Mouse (Mus musculus): ENCODE results near the gene Dbi. TPM values are rescaled to one million over a fixed set of nuclear protein-coding genes. Genes with fewer than 3 reads are reported as not detected.

Dbi gene
- polyA plus RNA-seq, 1 experiment from 2014 or later = 759 TPM

GRCm38 (mm10) chr1:120154232-120154631 lies 33.4 kb upstream of the Dbi start:
- ATAC-seq (ENCODE audit: low FRiP score, low TSS enrichment) (no peak), DNase-seq (peak; percentile 69)
- Histone ChIP-seq H3K36me3 (ENCODE audit: control insufficient read depth, insufficient read depth, low read length) (no peaks in the 10 kb centered on the region), H3K4me2 (ENCODE audit: low read length) (no peak overlapping the region), H3K27me3 (ENCODE audit: control insufficient read depth, insufficient read depth, low read length) (no peaks in the 10 kb centered on the region), H3K9me3 (ENCODE audit: control insufficient read depth, low read length) (no peaks in the 10 kb centered on the region), H3K4me3 (replicated peaks; ENCODE audit: low read depth, low read length) (no peak overlapping the region), H3K27ac (replicated peaks; ENCODE audit: low read depth, low read length) (no peak overlapping the region), H3K9ac (replicated peaks; ENCODE audit: low read length) (no peak overlapping the region), H3K4me1 (ENCODE audit: control insufficient read depth, insufficient read depth, low read length) (no peaks in the 10 kb centered on the region)

DNA sequence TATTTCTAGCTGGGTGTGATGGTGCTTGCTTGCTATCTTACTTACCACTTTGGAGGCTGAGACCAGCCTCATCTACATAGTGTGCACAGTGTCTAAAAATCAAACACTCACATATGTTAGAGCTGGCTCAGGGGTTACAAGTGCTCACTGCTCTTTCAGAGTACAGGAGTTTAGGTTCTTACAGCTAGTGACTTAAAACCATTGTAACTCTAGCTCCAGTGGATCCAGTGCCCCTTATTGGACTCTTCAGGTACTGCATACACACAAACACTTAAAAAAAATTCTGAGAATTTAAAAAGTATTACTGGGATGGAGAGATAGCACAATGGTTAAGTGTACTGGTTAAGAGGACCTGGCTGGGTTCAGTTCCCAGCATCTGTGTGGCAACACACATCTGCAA lies 26.1 kb upstream of the Dbi start:
- ATAC-seq (ENCODE audit: low FRiP score, low TSS enrichment) (no peak), DNase-seq (peak; percentile 35)
- Histone ChIP-seq H3K4me2 (ENCODE audit: low read length) (no peak overlapping the region), H3K9me3 (ENCODE audit: control insufficient read depth, low read length) (no peaks in the 10 kb centered on the region), H3K27me3 (ENCODE audit: control insufficient read depth, insufficient read depth, low read length) (no peaks in the 10 kb centered on the region), H3K9ac (replicated peaks; ENCODE audit: low read length) (no peak overlapping the region), H3K4me1 (ENCODE audit: control insufficient read depth, insufficient read depth, low read length) (no peaks in the 10 kb centered on the region), H3K27ac (replicated peaks; ENCODE audit: low read depth, low read length) (no peak overlapping the region), H3K4me3 (replicated peaks; ENCODE audit: low read depth, low read length) (no peak overlapping the region), H3K36me3 (ENCODE audit: control insufficient read depth, insufficient read depth, low read length) (no peaks in the 10 kb centered on the region)

- Histone ChIP-seq H3K4me3 (replicated peaks; ENCODE audit: low read depth, low read length) (no peak overlapping the region), H3K9me3 (ENCODE audit: control insufficient read depth, low read length) (no peaks in the 10 kb centered on the region), H3K27me3 (ENCODE audit: control insufficient read depth, insufficient read depth, low read length) (no peaks in the 10 kb centered on the region), H3K36me3 (ENCODE audit: control insufficient read depth, insufficient read depth, low read length) (no peaks in the 10 kb centered on the region), H3K27ac (replicated peaks; ENCODE audit: low read depth, low read length) (no peak overlapping the region), H3K9ac (replicated peaks; ENCODE audit: low read length) (no peak overlapping the region), H3K4me1 (ENCODE audit: control insufficient read depth, insufficient read depth, low read length) (no peaks in the 10 kb centered on the region), H3K4me2 (ENCODE audit: low read length) (no peak overlapping the region)
- DNase-seq (no peak), ATAC-seq (ENCODE audit: low FRiP score, low TSS enrichment) (no peak)
- WGBS = 90% methylated on average over 8 of the region's 8 CpGs
These were observed 24.8 kb upstream of the Dbi start for GRCm38 (mm10) chr1:120145527-120146216.

- H3K4me3 ChIP-seq (replicated peaks; ENCODE audit: low read depth, low read length) = no peak overlapping the region
- H3K36me3 ChIP-seq (ENCODE audit: control insufficient read depth, insufficient read depth, low read length) = no peaks in the 10 kb centered on the region
- H3K27me3 ChIP-seq (ENCODE audit: control insufficient read depth, insufficient read depth, low read length) = no peaks in the 10 kb centered on the region
- no peak overlapping the region for H3K4me2 ChIP-seq (ENCODE audit: low read length)
- no peaks in the 10 kb centered on the region for H3K9me3 ChIP-seq (ENCODE audit: control insufficient read depth, low read length)
- DNase-seq (peak; percentile 46), ATAC-seq (ENCODE audit: low FRiP score, low TSS enrichment) (no peak)
- no peak overlapping the region for H3K9ac ChIP-seq (replicated peaks; ENCODE audit: low read length)
- 69% methylated on average over 5 of the region's 5 CpGs for WGBS
- no peak overlapping the region for H3K27ac ChIP-seq (replicated peaks; ENCODE audit: low read depth, low read length)
- H3K4me1 ChIP-seq (ENCODE audit: control insufficient read depth, insufficient read depth, low read length) = no peaks in the 10 kb centered on the region
These were observed 21.7 kb upstream of the Dbi start for GRCm38 (mm10) chr1:120142551-120142950.

DNA sequence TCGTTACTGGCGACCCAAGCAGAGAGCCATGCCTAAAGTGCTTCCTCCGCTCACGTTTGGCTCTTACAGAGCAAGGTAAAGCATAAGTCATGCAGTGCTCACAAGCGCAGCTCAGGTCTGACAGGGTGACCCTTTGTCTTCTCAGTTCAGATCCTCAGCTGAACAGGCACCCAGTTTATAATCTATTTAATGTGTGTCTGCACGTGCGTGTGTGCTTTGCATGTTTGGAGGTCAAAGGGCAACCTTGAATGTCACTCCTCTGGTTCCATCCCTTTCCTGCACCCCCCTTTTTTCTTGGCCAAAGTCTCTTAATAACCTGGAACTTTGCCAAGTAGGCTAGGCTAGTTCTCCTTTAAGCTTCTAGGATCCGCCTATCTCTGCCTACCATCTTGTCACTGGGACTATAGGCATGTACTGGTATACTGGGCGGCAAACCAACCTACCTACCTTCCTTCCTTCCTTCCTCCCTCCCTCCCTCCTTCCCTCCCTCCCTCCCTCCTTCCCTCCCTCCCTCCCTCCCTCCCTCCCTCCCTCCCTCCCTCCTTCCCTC lies 19.3 kb upstream of the Dbi start:
- Histone ChIP-seq H3K4me3 (replicated peaks; ENCODE audit: low read depth, low read length) (no peak overlapping the region), H3K27ac (replicated peaks; ENCODE audit: low read depth, low read length) (no peak overlapping the region), H3K9me3 (ENCODE audit: control insufficient read depth, low read length) (no peaks in the 10 kb centered on the region), H3K4me2 (ENCODE audit: low read length) (no peak overlapping the region), H3K27me3 (ENCODE audit: control insufficient read depth, insufficient read depth, low read length) (no peaks in the 10 kb centered on the region), H3K36me3 (ENCODE audit: control insufficient read depth, insufficient read depth, low read length) (no peaks in the 10 kb centered on the region), H3K4me1 (ENCODE audit: control insufficient read depth, insufficient read depth, low read length) (no peaks in the 10 kb centered on the region), H3K9ac (replicated peaks; ENCODE audit: low read length) (no peak overlapping the region)
- 89% methylated on average over 9 of the region's 9 CpGs for WGBS
- DNase-seq (no peak), ATAC-seq (ENCODE audit: low FRiP score, low TSS enrichment) (no peak)

DNA sequence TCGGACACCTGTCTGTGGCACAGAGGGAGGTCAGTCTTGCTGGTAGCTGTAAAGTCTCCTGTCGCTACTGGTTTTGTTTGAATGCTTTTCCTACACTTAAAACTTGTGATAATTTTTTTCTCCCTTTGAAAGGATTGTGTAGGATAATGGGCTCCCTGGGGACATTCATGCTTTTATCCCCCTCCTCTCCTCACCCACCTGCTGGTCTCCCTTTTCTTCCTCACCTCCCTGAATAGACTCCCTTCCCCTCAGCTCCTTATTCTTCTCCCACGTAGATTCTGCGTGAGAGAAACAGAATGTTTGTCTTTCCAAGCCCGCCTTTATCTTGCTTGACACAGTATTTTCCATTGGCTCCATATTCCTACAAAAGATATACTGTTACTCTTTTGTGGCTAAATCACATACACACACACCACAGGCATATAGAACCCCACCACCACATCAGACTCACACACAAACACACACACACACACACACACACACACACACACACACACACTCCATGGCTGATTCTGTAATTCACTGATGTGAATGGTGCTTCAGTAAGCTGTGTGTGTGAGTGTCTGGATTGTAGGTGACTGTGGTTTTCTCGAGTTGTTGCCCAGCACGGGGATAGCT lies 18.2 kb upstream of the Dbi start:
- ATAC-seq (ENCODE audit: low FRiP score, low TSS enrichment) (no peak), DNase-seq (peak; percentile 41)
- no peak overlapping the region for H3K27ac ChIP-seq (replicated peaks; ENCODE audit: low read depth, low read length)
- H3K9ac ChIP-seq (replicated peaks; ENCODE audit: low read length) = no peak overlapping the region
- H3K4me2 ChIP-seq (ENCODE audit: low read length) = no peak overlapping the region
- H3K4me3 ChIP-seq (replicated peaks; ENCODE audit: low read depth, low read length) = no peak overlapping the region
- H3K36me3 ChIP-seq (ENCODE audit: control insufficient read depth, insufficient read depth, low read length) = no peaks in the 10 kb centered on the region
- H3K9me3 ChIP-seq (ENCODE audit: control insufficient read depth, low read length) = no peaks in the 10 kb centered on the region
- H3K27me3 ChIP-seq (ENCODE audit: control insufficient read depth, insufficient read depth, low read length) = no peaks in the 10 kb centered on the region
- H3K4me1 ChIP-seq (ENCODE audit: control insufficient read depth, insufficient read depth, low read length) = no peaks in the 10 kb centered on the region
- 18% methylated on average over 7 of the region's 7 CpGs for WGBS

DNA sequence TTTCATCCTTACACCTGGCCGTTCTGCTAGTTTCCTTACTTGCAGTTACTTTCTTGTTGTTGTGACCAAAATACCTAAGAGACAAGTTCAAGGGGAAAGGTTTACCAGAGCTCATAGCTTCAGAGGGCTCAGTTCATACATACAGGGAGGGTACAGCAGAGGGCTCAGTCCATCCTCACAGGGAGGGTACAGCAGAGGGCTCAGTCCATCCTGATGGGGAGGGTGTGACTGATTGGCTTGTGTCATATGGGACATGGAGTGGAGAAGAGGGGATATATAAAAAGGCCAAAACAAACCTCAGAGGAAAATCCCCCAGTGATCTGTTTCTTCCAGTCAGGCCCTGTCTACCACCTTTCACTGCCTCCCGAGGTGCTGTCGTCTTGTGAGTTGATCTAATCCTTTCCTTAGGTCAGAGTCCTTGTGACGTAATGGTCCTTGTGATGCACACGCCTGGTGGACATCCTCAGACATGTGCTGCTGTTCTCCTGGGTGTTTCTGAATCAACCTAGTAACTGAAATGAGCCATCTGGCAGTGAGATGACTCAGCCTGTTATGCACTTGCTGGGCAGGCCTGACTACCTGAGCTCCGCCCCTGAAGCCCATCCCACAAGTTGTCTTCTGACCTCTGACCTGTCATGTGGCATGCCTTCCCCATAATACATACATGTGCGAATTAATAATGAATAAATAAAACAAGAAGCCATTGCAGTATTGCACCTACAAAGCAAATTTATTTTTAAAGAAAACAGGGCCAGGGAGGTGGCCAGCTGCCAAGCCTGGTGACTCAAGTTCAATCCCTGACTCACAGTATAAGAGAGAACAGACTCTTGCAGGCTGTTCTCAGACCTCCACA lies 15.3 kb upstream of the Dbi start:
- no peak overlapping the region for H3K27ac ChIP-seq (replicated peaks; ENCODE audit: low read depth, low read length)
- no peak overlapping the region for H3K4me3 ChIP-seq (replicated peaks; ENCODE audit: low read depth, low read length)
- H3K36me3 ChIP-seq (ENCODE audit: control insufficient read depth, insufficient read depth, low read length) = no peaks in the 10 kb centered on the region
- H3K9me3 ChIP-seq (ENCODE audit: control insufficient read depth, low read length) = no peaks in the 10 kb centered on the region
- H3K27me3 ChIP-seq (ENCODE audit: control insufficient read depth, insufficient read depth, low read length) = no peaks in the 10 kb centered on the region
- ATAC-seq (ENCODE audit: low FRiP score, low TSS enrichment) (no peak), DNase-seq (no peak)
- no peaks in the 10 kb centered on the region for H3K4me1 ChIP-seq (ENCODE audit: control insufficient read depth, insufficient read depth, low read length)
- no peak overlapping the region for H3K4me2 ChIP-seq (ENCODE audit: low read length)
- 84% methylated on average over 7 of the region's 7 CpGs for WGBS
- H3K9ac ChIP-seq (replicated peaks; ENCODE audit: low read length) = no peak overlapping the region

GRCm38 (mm10) chr1:120132376-120132775 lies 11.5 kb upstream of the Dbi start:
- no peaks in the 10 kb centered on the region for H3K27me3 ChIP-seq (ENCODE audit: control insufficient read depth, insufficient read depth, low read length)
- ATAC-seq (ENCODE audit: low FRiP score, low TSS enrichment) = no peak
- no peaks in the 10 kb centered on the region for H3K9me3 ChIP-seq (ENCODE audit: control insufficient read depth, low read length)
- WGBS = 97% methylated on average over 1 of the region's 1 CpGs
- no peaks in the 10 kb centered on the region for H3K4me1 ChIP-seq (ENCODE audit: control insufficient read depth, insufficient read depth, low read length)
- H3K9ac ChIP-seq (replicated peaks; ENCODE audit: low read length) = no peak overlapping the region
- no peak overlapping the region for H3K4me2 ChIP-seq (ENCODE audit: low read length)
- no peak overlapping the region for H3K4me3 ChIP-seq (replicated peaks; ENCODE audit: low read depth, low read length)
- DNase-seq = no peak
- H3K27ac ChIP-seq (replicated peaks; ENCODE audit: low read depth, low read length) = no peak overlapping the region
- H3K36me3 ChIP-seq (ENCODE audit: control insufficient read depth, insufficient read depth, low read length) = no peaks in the 10 kb centered on the region

All from midbrain, embryonic 14.5 days (tissue).